Mouse (Mus musculus) bone marrow, adult 2 months (tissue): Measurements from ENCODE around the gene Myod1.
A peak's percentile ranks its signal among the peaks of the same experiment; 100 is the strongest.

Experiments
- CTCF ChIP-seq: fragments of 200-500 bp; IDR thresholded peaks from 2 replicates; pipeline ENCODE4 v1.5.1; 2011; ENCODE audit warnings: low read length, control low read depth; ENCODE audit not compliant: control insufficient read depth, insufficient read depth
- POLR2A ChIP-seq: fragments of 200-500 bp; IDR thresholded peaks from 2 replicates; pipeline ENCODE4 v1.6.1; 2011; ENCODE audit warnings: low read depth, mild to moderate bottlenecking, control low read depth, low read length, borderline replicate concordance; ENCODE audit not compliant: control insufficient read depth

- TF ChIP-seq CTCF (no peak), POLR2A (peak; percentile 50; the same call in 1 of the 2 replicates)
Measured at GRCm38 (mm10) chr7:46409204-46409789, 33.0 kb downstream of the Myod1 start.
